Mouse (Mus musculus) testis, adult 2 months (tissue): Measurements from ENCODE around the gene Irgc1. TPM values are rescaled to one million over a fixed set of nuclear protein-coding genes. Genes with fewer than 3 reads are reported as not detected.
A peak's percentile ranks its signal among the peaks of the same experiment; 100 is the strongest.

Experiments used
- H3K27ac ChIP-seq: fragments of 200-500 bp; 2 replicates; pipeline ENCODE4 v1.5.1; 2012; ENCODE audit warnings: low read depth, low read length; ENCODE audit not compliant: control insufficient read depth, insufficient read depth
- H3K27me3 ChIP-seq: fragments of 200-500 bp; 2 replicates; pipeline ENCODE4 v1.6.1; 2012; ENCODE audit warnings: mild to moderate bottlenecking, low read length, moderate library complexity; ENCODE audit not compliant: control insufficient read depth, insufficient read depth
- H3K36me3 ChIP-seq: fragments of 200-500 bp; 2 replicates; pipeline ENCODE4 v1.6.1; 2012; ENCODE audit warnings: mild to moderate bottlenecking, low read length; ENCODE audit not compliant: control insufficient read depth, insufficient read depth
- H3K4me1 ChIP-seq: fragments of 200-500 bp; 2 replicates; pipeline ENCODE4 v1.6.1; 2012; ENCODE audit warnings: low read length; ENCODE audit not compliant: control insufficient read depth, insufficient read depth
- H3K4me3 ChIP-seq: fragments of 200-500 bp; 2 replicates; pipeline ENCODE4 v1.5.1; 2012; ENCODE audit warnings: low read depth, mild to moderate bottlenecking, low read length, moderate library complexity, mixed read lengths; ENCODE audit not compliant: control insufficient read depth
- CTCF ChIP-seq: fragments of 200-500 bp; IDR thresholded peaks from 2 replicates; pipeline ENCODE4 v1.5.1; 2012; ENCODE audit warnings: low read depth, mild to moderate bottlenecking, inconsistent platforms, low read length, moderate library complexity; ENCODE audit not compliant: control insufficient read depth, insufficient read depth, insufficient replicate concordance
- POLR2A ChIP-seq: fragments of 200-500 bp; IDR thresholded peaks from 2 replicates; pipeline ENCODE4 v1.6.1; 2012; ENCODE audit warnings: low read depth, mild to moderate bottlenecking, inconsistent platforms, low read length, moderate library complexity; ENCODE audit not compliant: control insufficient read depth
- polyA plus RNA-seq: library from polyadenylated mRNA; depleted of rRNA; stranded (reverse); fragments of >200 nt; gene quantifications from 2 replicates; pipeline ENCODE4 v1.2.3, GENCODE M21; 2012; rRNA removed

The Irgc1 gene
- polyA plus RNA-seq, 1 experiment, result 1,510 TPM

- no peak overlapping the region for H3K27ac ChIP-seq
- no peaks in the 10 kb centered on the region for H3K27me3 ChIP-seq
- H3K4me1 ChIP-seq, result peaks cover 12% of the 10 kb centered on the region
- no peak for TF ChIP-seq POLR2A
- TF ChIP-seq CTCF, result no peak
- no peaks in the 10 kb centered on the region for H3K36me3 ChIP-seq
- no peak overlapping the region for H3K4me3 ChIP-seq
These were observed 65.0 kb downstream of the Irgc1 start for GRCm38 (mm10) chr7:24387059-24387556.

DNA sequence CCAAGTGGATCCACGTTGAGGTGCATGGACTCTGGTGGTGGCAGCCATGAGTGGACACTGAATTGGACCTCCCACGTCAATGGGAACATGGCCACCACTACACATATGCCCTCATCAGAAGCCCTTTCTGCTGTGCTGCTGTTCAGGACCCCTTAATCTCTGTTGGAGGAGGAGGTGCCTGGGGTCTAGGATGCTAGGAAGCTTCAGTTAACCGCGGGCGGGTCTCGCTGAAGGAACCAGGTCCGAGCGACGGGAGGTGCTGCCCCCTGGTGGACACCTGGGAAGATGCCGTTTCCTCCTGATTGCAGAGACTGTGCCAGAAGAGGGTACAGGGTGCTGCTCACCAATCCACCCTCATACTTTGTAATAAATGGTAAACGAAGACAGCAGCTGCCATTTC lies 67.3 kb downstream of the Irgc1 start:
- H3K27me3 ChIP-seq, result no peaks in the 10 kb centered on the region
- H3K4me3 ChIP-seq, result no peak overlapping the region

DNA sequence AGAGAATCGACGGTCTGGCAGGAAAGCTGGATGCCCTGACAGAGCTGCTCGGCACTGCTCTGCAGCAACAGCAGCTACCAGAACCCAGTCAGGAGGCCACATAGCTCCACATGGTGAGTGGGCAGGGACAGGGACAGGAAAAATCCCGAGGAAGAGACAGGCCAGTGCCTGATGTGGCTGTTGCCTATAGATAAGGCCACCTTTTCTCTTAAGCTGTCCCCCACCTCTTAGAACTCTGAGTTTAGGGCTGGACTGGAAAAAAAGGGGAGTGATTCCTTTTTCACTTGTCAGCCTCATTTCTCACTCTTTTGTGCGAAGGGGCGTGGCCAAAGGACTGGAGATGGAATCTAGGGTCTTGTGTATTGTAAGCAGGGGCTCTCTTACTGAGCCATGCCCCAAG lies 68.0 kb downstream of the Irgc1 start:
- no peak for TF ChIP-seq CTCF
- no peak for TF ChIP-seq POLR2A
- no peak overlapping the region for H3K27ac ChIP-seq
- H3K4me1 ChIP-seq, result peaks cover 5% of the 10 kb centered on the region
- H3K27me3 ChIP-seq, result no peaks in the 10 kb centered on the region
- H3K36me3 ChIP-seq, result no peaks in the 10 kb centered on the region
- no peak overlapping the region for H3K4me3 ChIP-seq

More for the DNA sequence above, 67.3 kb downstream of the Irgc1 start:
- H3K4me1 ChIP-seq, result peaks cover 8% of the 10 kb centered on the region
- TF ChIP-seq POLR2A, result no peak
- TF ChIP-seq CTCF, result peak; percentile 93
- no peak overlapping the region for H3K27ac ChIP-seq
- H3K36me3 ChIP-seq, result no peaks in the 10 kb centered on the region

DNA sequence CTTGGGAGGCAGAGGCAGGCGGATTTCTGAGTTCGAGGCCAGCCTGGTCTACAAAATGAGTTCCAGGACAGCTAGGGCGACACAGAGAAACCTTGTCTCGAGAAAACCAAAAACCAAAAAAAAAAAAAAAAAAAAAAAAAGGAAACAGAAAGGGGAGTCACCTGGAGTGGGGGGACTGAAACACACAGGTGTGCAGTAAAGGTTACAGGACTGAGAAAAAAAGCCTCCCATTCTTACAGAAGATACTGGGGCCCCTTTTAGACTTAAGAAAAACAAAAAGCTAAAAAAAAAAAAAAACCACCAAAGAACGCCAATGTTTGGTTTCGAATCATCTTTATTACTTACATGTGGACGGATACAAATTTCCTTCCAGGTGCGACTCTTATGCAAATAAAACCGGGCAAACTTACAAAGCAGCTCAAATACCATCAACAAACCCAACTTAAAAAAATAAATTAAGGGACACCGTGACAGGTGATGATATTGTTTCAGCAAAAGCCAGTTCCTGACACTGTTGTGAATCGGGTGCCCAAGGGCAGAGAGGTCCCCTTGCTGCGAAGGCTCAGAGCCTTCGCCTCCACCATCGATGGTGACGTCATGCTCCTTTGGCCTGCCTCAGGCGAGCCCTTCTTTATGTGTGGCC lies 69.2 kb downstream of the Irgc1 start:
- Histone ChIP-seq H3K27ac (no peak overlapping the region), H3K27me3 (no peaks in the 10 kb centered on the region), H3K36me3 (no peaks in the 10 kb centered on the region), H3K4me3 (no peak overlapping the region), H3K4me1 (peaks cover 7% of the 10 kb centered on the region)
- TF ChIP-seq CTCF (no peak), POLR2A (no peak)

Other genes with a start within 250 kb of the Irgc1 start
- 0.57 and 0.67 TPM in 2 replicates for gene Zfp111, start 240.9 kb downstream of the Irgc1 start, polyA plus RNA-seq
- gene Zfp109, start 214.7 kb downstream of the Irgc1 start, polyA plus RNA-seq, result 0.70 and 0.84 TPM in 2 replicates
- gene Zfp108, start 197.5 kb downstream of the Irgc1 start, polyA plus RNA-seq, result 0.26 and 0.31 TPM in 2 replicates
- gene Zfp93, start 181.9 kb downstream of the Irgc1 start, polyA plus RNA-seq, result 3.9 and 4.6 TPM in 2 replicates
- gene Zfp61, start 151.1 kb downstream of the Irgc1 start, polyA plus RNA-seq, result 12.1 and 12.4 TPM in 2 replicates
- 10.5 and 10.8 TPM in 2 replicates for gene Zfp94, start 135.6 kb downstream of the Irgc1 start, polyA plus RNA-seq
- gene Tescl, start 118.4 kb downstream of the Irgc1 start, polyA plus RNA-seq, result 277 and 339 TPM in 2 replicates
- 1.7 and 2.3 TPM in 2 replicates for gene Lypd5, start 103.1 kb downstream of the Irgc1 start, polyA plus RNA-seq
- gene Kcnn4, start 82.0 kb downstream of the Irgc1 start, polyA plus RNA-seq, result 2.5 and 3.8 TPM in 2 replicates
- 151 and 171 TPM in 2 replicates for gene Smg9, start 52.7 kb downstream of the Irgc1 start, polyA plus RNA-seq
- 0.38 TPM in 1 of 2 replicates, not detected in the other for gene Plaur, start 10.2 kb upstream of the Irgc1 start, polyA plus RNA-seq
- gene Cadm4, start 29.7 kb upstream of the Irgc1 start, polyA plus RNA-seq, result 1.8 and 2.5 TPM in 2 replicates
- 16.8 and 20.3 TPM in 2 replicates for gene Zfp428, start 54.7 kb upstream of the Irgc1 start, polyA plus RNA-seq
- gene AC161166.1, start 60.2 kb upstream of the Irgc1 start, polyA plus RNA-seq, result 144 and 154 TPM in 2 replicates
- 2.2 and 2.4 TPM in 2 replicates for gene Irgq, start 78.4 kb upstream of the Irgc1 start, polyA plus RNA-seq
- gene Pinlyp, start 93.8 kb upstream of the Irgc1 start, polyA plus RNA-seq, result 18.3 and 20.2 TPM in 2 replicates
- 69.4 and 79.8 TPM in 2 replicates for gene Xrcc1, start 94.0 kb upstream of the Irgc1 start, polyA plus RNA-seq
- 1.3 and 1.5 TPM in 2 replicates for gene Ethe1, start 135.2 kb upstream of the Irgc1 start, polyA plus RNA-seq
- 0.04 and 0.06 TPM in 2 replicates for gene Zfp575, start 135.3 kb upstream of the Irgc1 start, polyA plus RNA-seq
- gene Phldb3, start 158.5 kb upstream of the Irgc1 start, polyA plus RNA-seq, result 0.52 and 0.85 TPM in 2 replicates
- gene Lypd3, start 184.3 kb upstream of the Irgc1 start, polyA plus RNA-seq, result 0.06 and 0.16 TPM in 2 replicates
- gene Tex101, start 224.4 kb upstream of the Irgc1 start, polyA plus RNA-seq, result 418 and 545 TPM in 2 replicates